ENCODE assay signal across 24 mouse cellular contexts in the genomic region with DNA sequence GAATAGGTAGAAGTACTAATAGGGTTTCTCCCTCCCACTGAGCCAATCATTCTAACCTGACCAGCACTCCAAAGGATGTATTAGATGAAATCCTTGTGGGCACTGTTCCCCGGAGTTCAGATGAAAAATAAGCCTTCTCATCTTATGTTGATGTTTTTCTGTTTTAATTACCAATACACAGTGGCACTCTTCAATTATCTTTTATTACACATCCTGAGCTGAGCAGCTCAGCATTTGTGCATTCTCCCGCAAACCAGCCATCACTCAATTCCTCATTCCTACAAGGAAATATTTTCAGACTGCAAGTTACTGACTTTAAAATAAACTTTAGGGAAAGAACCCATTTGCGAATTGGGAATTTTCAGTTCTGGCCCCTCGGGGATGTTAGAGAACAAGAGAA.
A peak's percentile ranks its signal among the peaks of the same experiment; 100 is the strongest.
DNase-seq lines count a peak whose midpoint lies in the region; ATAC-seq and TF ChIP-seq lines count a peak whose summit lies in the region.
"Had no signal": no experiment of that assay in that cellular context is flagged by ENCODE, and none has a peak within 500 bp of the region (broad histone marks: within the 10 kb centered on the region; RNA-seq: fewer than 3 reads in every experiment).

No protein-coding gene starts in this region.

- H3K4me3 ChIP-seq in embryonic facial prominence, embryonic 14.5 days (ENCODE audit: low read depth, low read length), result no peak overlapping the region
- H3K4me3 ChIP-seq in embryonic facial prominence, embryonic 10.5 days, result no peak overlapping the region
- H3K4me3 ChIP-seq in hindbrain, postnatal 0 days (ENCODE audit: low read length), result no peak overlapping the region
- H3K4me3 ChIP-seq in hindbrain, embryonic 11.5 days (ENCODE audit: low read depth, low read length), result no peak overlapping the region
- H3K4me3 ChIP-seq in neural tube, embryonic 14.5 days (ENCODE audit: low read depth, low read length), result no peak overlapping the region
- no peak overlapping the region for H3K4me3 ChIP-seq in heart, adult 2 months
- H3K4me3 ChIP-seq: embryonic facial prominence, embryonic 12.5 days; erythroblast, embryonic 14.5 days; forebrain, embryonic 12.5 days; forebrain, embryonic 15.5 days; heart, embryonic 10.5 days; heart, embryonic 13.5 days; hindbrain, embryonic 15.5 days had no signal

- no peaks in the 10 kb centered on the region for H3K36me3 ChIP-seq in embryonic facial prominence, embryonic 14.5 days (ENCODE audit: control insufficient read depth, insufficient read depth, low read length)
- H3K36me3 ChIP-seq in embryonic facial prominence, embryonic 10.5 days (replicated peaks), result no peaks in the 10 kb centered on the region
- no peaks in the 10 kb centered on the region for H3K36me3 ChIP-seq in hindbrain, postnatal 0 days (ENCODE audit: insufficient read depth, low read length)
- H3K36me3 ChIP-seq in hindbrain, embryonic 11.5 days (ENCODE audit: control insufficient read depth, insufficient read depth, low read length), result no peaks in the 10 kb centered on the region
- no peaks in the 10 kb centered on the region for H3K36me3 ChIP-seq in neural tube, embryonic 14.5 days (ENCODE audit: control insufficient read depth, insufficient read depth, low read length)
- H3K36me3 ChIP-seq in heart, adult 2 months (ENCODE audit: control insufficient read depth, insufficient read depth, low read length), result no peaks in the 10 kb centered on the region
- H3K36me3 ChIP-seq: embryonic facial prominence, embryonic 12.5 days; forebrain, embryonic 12.5 days; forebrain, embryonic 15.5 days; heart, embryonic 10.5 days; heart, embryonic 13.5 days; hindbrain, embryonic 15.5 days had no signal

- H3K79me2 ChIP-seq in heart, adult 2 months (replicated peaks; ENCODE audit: control insufficient read depth, insufficient read depth, low read length), result no peaks in the 10 kb centered on the region

- no peak for TF ChIP-seq CTCF in hindbrain, postnatal 0 days (IDR thresholded peaks at IDR 0.05; ENCODE audit: low read depth)
- no peak for TF ChIP-seq CTCF in heart, adult 2 months (IDR thresholded peaks at IDR 0.05)

- no peak overlapping the region for H3K27ac ChIP-seq in embryonic facial prominence, embryonic 14.5 days (replicated peaks; ENCODE audit: low read depth, low read length)
- no peak overlapping the region for H3K27ac ChIP-seq in embryonic facial prominence, embryonic 10.5 days (replicated peaks)
- no peak overlapping the region for H3K27ac ChIP-seq in hindbrain, postnatal 0 days
- no peak overlapping the region for H3K27ac ChIP-seq in hindbrain, embryonic 11.5 days (ENCODE audit: low read depth, low read length)
- no peak overlapping the region for H3K27ac ChIP-seq in neural tube, embryonic 14.5 days (ENCODE audit: low read depth, low read length)
- H3K27ac ChIP-seq in heart, adult 2 months, result no peak overlapping the region
- H3K27ac ChIP-seq: embryonic facial prominence, embryonic 12.5 days; forebrain, embryonic 12.5 days; forebrain, embryonic 15.5 days; heart, embryonic 10.5 days; heart, embryonic 13.5 days; hindbrain, embryonic 15.5 days had no signal

- no peaks in the 10 kb centered on the region for H3K27me3 ChIP-seq in embryonic facial prominence, embryonic 14.5 days (replicated peaks; ENCODE audit: control insufficient read depth, insufficient read depth, low read length)
- no peaks in the 10 kb centered on the region for H3K27me3 ChIP-seq in embryonic facial prominence, embryonic 10.5 days (replicated peaks; ENCODE audit: low read depth, poor library complexity, severe bottlenecking)
- no peaks in the 10 kb centered on the region for H3K27me3 ChIP-seq in hindbrain, postnatal 0 days (ENCODE audit: insufficient read depth, low read length)
- H3K27me3 ChIP-seq in hindbrain, embryonic 11.5 days (ENCODE audit: control insufficient read depth, insufficient read depth, low read length), result no peaks in the 10 kb centered on the region
- no peaks in the 10 kb centered on the region for H3K27me3 ChIP-seq in neural tube, embryonic 14.5 days (ENCODE audit: control insufficient read depth, insufficient read depth, low read length)
- H3K27me3 ChIP-seq in heart, adult 2 months (ENCODE audit: control insufficient read depth, insufficient read depth, low read length), result no peaks in the 10 kb centered on the region
- H3K27me3 ChIP-seq: embryonic facial prominence, embryonic 12.5 days; forebrain, embryonic 12.5 days; forebrain, embryonic 15.5 days; heart, embryonic 13.5 days; hindbrain, embryonic 15.5 days had no signal

- TF ChIP-seq POLR2A in heart, adult 2 months (IDR thresholded peaks at IDR 0.05; ENCODE audit: insufficient read depth, low read depth, low read length), result no peak

- no peak overlapping the region for H3K9ac ChIP-seq in embryonic facial prominence, embryonic 14.5 days (ENCODE audit: low read depth, low read length)
- no peak overlapping the region for H3K9ac ChIP-seq in hindbrain, postnatal 0 days (replicated peaks; ENCODE audit: low read length)
- H3K9ac ChIP-seq in hindbrain, embryonic 11.5 days (ENCODE audit: low read depth, low read length), result no peak overlapping the region
- no peak overlapping the region for H3K9ac ChIP-seq in neural tube, embryonic 14.5 days (replicated peaks; ENCODE audit: low read depth, low read length)
- no peak overlapping the region for H3K9ac ChIP-seq in heart, adult 2 months (ENCODE audit: low read depth, low read length)
- H3K9ac ChIP-seq: embryonic facial prominence, embryonic 12.5 days; forebrain, embryonic 12.5 days; forebrain, embryonic 15.5 days; heart, embryonic 13.5 days; hindbrain, embryonic 15.5 days had no signal

- 66% methylated on average over 4 of the region's 4 CpGs for WGBS in embryonic facial prominence, embryonic 14.5 days
- 83% methylated on average over 4 of the region's 4 CpGs for WGBS in embryonic facial prominence, embryonic 10.5 days
- 74% methylated on average over 4 of the region's 4 CpGs for WGBS in hindbrain, postnatal 0 days
- WGBS in hindbrain, embryonic 11.5 days, result 77% methylated on average over 4 of the region's 4 CpGs
- 62% methylated on average over 4 of the region's 4 CpGs for WGBS in neural tube, embryonic 14.5 days
- WGBS in heart, adult 2 months, result 77% methylated on average over 4 of the region's 4 CpGs

- intact Hi-C loops in heart, adult 2 months (cut with DNase I), result no loop called here

- no peaks in the 10 kb centered on the region for H3K4me1 ChIP-seq in embryonic facial prominence, embryonic 14.5 days (ENCODE audit: control insufficient read depth, insufficient read depth, low read length)
- H3K4me1 ChIP-seq in embryonic facial prominence, embryonic 10.5 days, result no peaks in the 10 kb centered on the region
- H3K4me1 ChIP-seq in hindbrain, postnatal 0 days (ENCODE audit: insufficient read depth, low read length), result no peaks in the 10 kb centered on the region
- H3K4me1 ChIP-seq in hindbrain, embryonic 11.5 days (replicated peaks; ENCODE audit: control insufficient read depth, insufficient read depth, low read length), result no peaks in the 10 kb centered on the region
- H3K4me1 ChIP-seq in neural tube, embryonic 14.5 days (ENCODE audit: control insufficient read depth, insufficient read depth, low read length), result no peaks in the 10 kb centered on the region
- H3K4me1 ChIP-seq in heart, adult 2 months (ENCODE audit: control insufficient read depth, insufficient read depth, low read length), result no peaks in the 10 kb centered on the region
- H3K4me1 ChIP-seq: embryonic facial prominence, embryonic 12.5 days; forebrain, embryonic 12.5 days; forebrain, embryonic 15.5 days; heart, embryonic 10.5 days; heart, embryonic 13.5 days; hindbrain, embryonic 15.5 days had no signal

- DNase-seq in embryonic facial prominence, embryonic 14.5 days (ENCODE audit: low spot score), result peak; percentile 14
- DNase-seq in embryonic facial prominence, embryonic 10.5 days (ENCODE audit: low spot score), result no peak
- peak; percentile 2 for DNase-seq in hindbrain, postnatal 0 days (ENCODE audit: low spot score)
- no peak for DNase-seq in hindbrain, embryonic 11.5 days (ENCODE audit: low spot score)
- DNase-seq in heart, adult 2 months, result no peak
- DNase-seq: adrenal gland, adult 8-10 months; adrenal gland, postnatal 25 days; cerebellum, adult 18-20 months; cerebellum, adult 9-10 months; cerebellum, postnatal 14 days; gastrocnemius, postnatal 25 days; heart, adult 18-20 months; heart, postnatal 14 days; heart, postnatal 4 days had no signal

- no peaks in the 10 kb centered on the region for H3K9me3 ChIP-seq in embryonic facial prominence, embryonic 14.5 days (ENCODE audit: control insufficient read depth, low read length)
- H3K9me3 ChIP-seq in embryonic facial prominence, embryonic 10.5 days, result no peaks in the 10 kb centered on the region
- H3K9me3 ChIP-seq in hindbrain, postnatal 0 days (ENCODE audit: low read length), result no peaks in the 10 kb centered on the region
- H3K9me3 ChIP-seq in hindbrain, embryonic 11.5 days (ENCODE audit: control insufficient read depth, low read length), result no peaks in the 10 kb centered on the region
- no peaks in the 10 kb centered on the region for H3K9me3 ChIP-seq in neural tube, embryonic 14.5 days (ENCODE audit: control insufficient read depth, low read length)
- H3K9me3 ChIP-seq: embryonic facial prominence, embryonic 12.5 days; forebrain, embryonic 12.5 days; forebrain, embryonic 15.5 days; heart, embryonic 10.5 days; heart, embryonic 13.5 days; hindbrain, embryonic 15.5 days had no signal

- no peak for TF ChIP-seq EP300 in heart, adult 2 months (IDR thresholded peaks at IDR 0.05; ENCODE audit: insufficient read depth, low read depth, low read length)

- no peak overlapping the region for H3K4me2 ChIP-seq in embryonic facial prominence, embryonic 14.5 days (ENCODE audit: low read depth, low read length)
- H3K4me2 ChIP-seq in hindbrain, postnatal 0 days (ENCODE audit: low read depth, low read length), result no peak overlapping the region
- no peak overlapping the region for H3K4me2 ChIP-seq in hindbrain, embryonic 11.5 days (replicated peaks; ENCODE audit: low read depth, low read length)
- no peak overlapping the region for H3K4me2 ChIP-seq in neural tube, embryonic 14.5 days (ENCODE audit: low read depth, low read length)
- H3K4me2 ChIP-seq: embryonic facial prominence, embryonic 12.5 days; forebrain, embryonic 12.5 days; forebrain, embryonic 15.5 days; heart, embryonic 13.5 days; hindbrain, embryonic 15.5 days had no signal

- no peak for ATAC-seq in embryonic facial prominence, embryonic 14.5 days (ENCODE audit: low read depth)
- ATAC-seq in hindbrain, postnatal 0 days, result no peak
- ATAC-seq in hindbrain, embryonic 11.5 days (ENCODE audit: low FRiP score), result no peak
- peak; percentile 66; the same call in 1 of the 2 replicates for ATAC-seq in neural tube, embryonic 14.5 days (ENCODE audit: low read depth)
- ATAC-seq: activated CD4-positive, CD25-positive, alpha-beta regulatory T cell, adult 4 months; forebrain, embryonic 15.5 days; intestine, postnatal 0 days had no signal

Comparison
In these comparisons a context has a peak if more than half of its experiments do, and no peak if none do; other contexts are left out.
1. DNase-seq: peak in embryonic facial prominence, embryonic 14.5 days (single experiment) and hindbrain, postnatal 0 days (single experiment); none in embryonic facial prominence, embryonic 10.5 days (single experiment), hindbrain, embryonic 11.5 days (single experiment) and heart, adult 2 months (0 of 2).